Mouse (Mus musculus): ENCODE data around the gene Rapgef6. TPM values are rescaled to one million over a fixed set of nuclear protein-coding genes. Genes with fewer than 3 reads are reported as not detected.

Rapgef6 gene
- polyA plus RNA-seq (2014; fragmentation: Illumina TruSeq; extraction: RNeasy Lipid Tissue Mini Kit (QIAGEN cat#74804); ENCODE audit: low read depth, low replicate concordance): 86.3 TPM

GRCm38 (mm10) chr11:54522529-54523430 is at the start of gene Rapgef6:
Gene Rapgef6 (plus strand): TSS chr11:54522847.

Other genes starting within 250 kb of the Rapgef6 start
- 65.8 TPM for gene Acsl6, start 219.0 kb upstream of the Rapgef6 start, polyA plus RNA-seq (2014; fragmentation: Illumina TruSeq; extraction: RNeasy Lipid Tissue Mini Kit (QIAGEN cat#74804); ENCODE audit: low read depth, low replicate concordance)
- 40.8 TPM for gene Meikin, start 152.2 kb upstream of the Rapgef6 start, polyA plus RNA-seq (2014; fragmentation: Illumina TruSeq; extraction: RNeasy Lipid Tissue Mini Kit (QIAGEN cat#74804); ENCODE audit: low read depth, low replicate concordance)
- gene Fnip1, start 84.6 kb upstream of the Rapgef6 start, polyA plus RNA-seq (2014; fragmentation: Illumina TruSeq; extraction: RNeasy Lipid Tissue Mini Kit (QIAGEN cat#74804); ENCODE audit: low read depth, low replicate concordance): 111 TPM

Data from testis, adult 10 weeks (tissue).